Mouse (Mus musculus) layer of hippocampus, postnatal 25 days (tissue): ENCODE measurements around the gene Katnb1. TPM values are rescaled to one million over a fixed set of nuclear protein-coding genes. Genes with fewer than 3 reads are reported as not detected.

Experiments
- DNase-seq, 2 experiments: peaks; one replicate each; pipeline ENCODE4 v3.0.0; 2022; ENCODE audit warnings: mixed read lengths in 2 of 2, low spot score in 1 of 2; ENCODE audit errors: extremely low spot score in 1 of 2
- total RNA-seq, 2 experiments: library from RNA; stranded (reverse); gene quantifications; 2 replicates each; pipeline ENCODE4 v1.2.3; 2021

Katnb1 gene
- total RNA-seq, 2 experiments from 2014 or later: 40.1 to 45.4 TPM

DNA sequence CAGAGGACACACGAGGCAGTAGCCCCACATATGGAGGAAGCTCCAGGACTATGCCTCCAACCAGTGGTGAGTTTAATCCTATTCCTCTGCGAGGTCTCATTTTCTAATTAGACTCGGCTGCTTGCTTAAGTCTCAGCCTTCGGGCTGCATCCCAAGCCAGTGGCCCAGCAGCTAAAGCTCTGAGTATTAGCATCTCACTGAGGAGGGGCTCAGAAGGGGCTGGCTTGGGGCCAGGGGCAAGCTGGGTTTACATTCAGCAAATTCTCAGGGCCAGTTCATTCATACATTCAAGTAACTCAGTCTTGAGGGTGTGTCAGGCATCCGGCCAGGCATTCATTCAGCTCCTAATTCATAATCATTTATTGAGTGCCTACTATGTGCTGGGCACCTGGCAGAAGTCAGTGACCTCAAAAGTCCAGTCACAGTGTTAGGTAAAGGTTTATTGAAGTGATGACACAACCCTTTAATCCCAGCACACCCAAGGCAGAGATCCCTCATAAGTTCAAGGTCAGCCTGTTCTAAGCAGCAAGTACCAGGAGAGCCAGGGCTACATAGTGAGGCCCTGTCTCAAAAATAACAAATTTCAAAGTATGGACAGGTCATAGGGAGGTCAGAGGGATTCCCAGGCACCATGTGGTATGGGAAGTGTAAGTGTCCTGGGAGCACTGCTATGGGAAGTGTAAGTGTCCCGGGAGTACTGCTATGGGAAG is 57.5 kb downstream of the Katnb1 start:
- DNase-seq: no peak

DNA sequence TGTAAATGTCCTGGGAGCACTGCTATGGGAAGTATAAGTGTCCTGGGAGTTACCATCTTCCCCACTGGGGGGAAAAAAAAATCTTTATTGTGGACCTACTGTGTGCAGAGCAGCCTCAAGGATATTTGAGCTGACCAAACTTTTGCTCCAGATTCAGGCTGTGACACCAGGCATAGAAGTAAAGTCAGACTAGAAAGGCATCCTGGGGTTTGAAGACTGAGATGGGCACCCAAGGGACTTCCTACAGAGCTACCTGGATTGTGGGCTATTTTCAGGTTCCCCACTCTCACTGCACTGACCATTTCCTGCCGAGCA is 58.0 kb downstream of the Katnb1 start:
- DNase-seq: no peak

- DNase-seq: no peak
Observed at GRCm38 (mm10) chr8:95140555-95140954, 59.6 kb downstream of the Katnb1 start.

DNA sequence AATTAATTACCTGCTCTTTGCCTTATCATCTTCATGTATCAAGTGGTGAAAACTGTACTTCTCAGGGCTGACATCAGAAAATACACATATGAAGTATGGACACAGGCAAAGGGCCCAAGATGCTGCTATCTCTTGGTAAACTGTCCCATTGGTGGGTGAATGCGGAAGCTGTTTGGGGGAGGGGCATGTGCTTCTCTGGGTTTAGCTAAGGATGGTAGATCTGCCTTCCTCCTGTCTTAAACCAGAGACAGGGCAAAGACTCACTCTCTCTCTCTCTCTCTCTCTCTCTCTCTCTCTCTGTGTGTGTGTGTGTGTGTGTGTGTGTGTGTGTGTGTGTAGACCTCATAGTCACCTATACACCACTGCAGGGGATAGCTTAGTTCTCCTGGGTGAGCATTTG is 60.0 kb downstream of the Katnb1 start:
- no peak for DNase-seq

- no peak for DNase-seq
Observed at GRCm38 (mm10) chr8:95141469-95142074, 60.6 kb downstream of the Katnb1 start.

- peak; percentile 69 to 80 for DNase-seq
Observed at GRCm38 (mm10) chr8:95142075-95142831, 61.3 kb downstream of the Katnb1 start.

DNA sequence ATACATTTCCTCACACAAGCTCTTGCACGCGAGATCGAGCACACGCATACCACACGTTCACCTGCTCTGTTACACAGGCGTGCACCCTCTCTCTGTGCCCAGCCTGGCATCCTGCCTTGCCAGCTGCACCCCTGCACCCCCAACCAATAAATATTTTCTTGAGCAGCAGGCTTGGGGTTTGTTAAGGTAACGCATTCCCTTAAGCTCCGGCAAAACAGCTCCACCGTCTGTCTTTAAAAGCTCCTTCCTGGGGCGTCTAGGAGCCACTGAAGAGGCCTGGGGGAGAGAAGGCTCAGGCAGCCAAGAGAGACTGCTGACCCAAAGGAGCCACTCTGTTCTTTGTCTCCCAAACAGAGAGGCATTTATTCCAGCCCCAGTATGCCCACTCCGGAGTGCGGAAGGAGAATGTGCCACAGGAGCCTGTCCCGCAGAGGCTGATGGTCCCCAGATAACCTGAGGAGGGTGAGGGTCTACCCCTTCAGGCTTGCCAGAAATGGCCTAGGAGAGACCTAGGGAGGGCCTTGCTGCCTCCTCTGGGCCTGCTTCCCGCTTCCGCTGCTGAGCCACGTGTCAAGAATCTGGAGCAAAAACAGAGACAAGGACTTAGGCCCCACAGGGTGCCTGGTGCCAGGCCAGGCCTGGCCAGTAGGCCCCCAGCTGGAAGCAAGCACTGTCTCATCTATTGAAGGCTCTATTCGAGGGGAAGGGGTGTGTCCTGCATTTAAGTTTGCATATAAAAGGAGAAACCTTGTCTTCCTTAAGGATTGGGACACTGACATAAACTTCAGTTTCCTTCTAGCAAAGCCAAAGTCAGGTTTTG is 62.2 kb downstream of the Katnb1 start:
- peak; percentile 30 to 35 for DNase-seq

DNA sequence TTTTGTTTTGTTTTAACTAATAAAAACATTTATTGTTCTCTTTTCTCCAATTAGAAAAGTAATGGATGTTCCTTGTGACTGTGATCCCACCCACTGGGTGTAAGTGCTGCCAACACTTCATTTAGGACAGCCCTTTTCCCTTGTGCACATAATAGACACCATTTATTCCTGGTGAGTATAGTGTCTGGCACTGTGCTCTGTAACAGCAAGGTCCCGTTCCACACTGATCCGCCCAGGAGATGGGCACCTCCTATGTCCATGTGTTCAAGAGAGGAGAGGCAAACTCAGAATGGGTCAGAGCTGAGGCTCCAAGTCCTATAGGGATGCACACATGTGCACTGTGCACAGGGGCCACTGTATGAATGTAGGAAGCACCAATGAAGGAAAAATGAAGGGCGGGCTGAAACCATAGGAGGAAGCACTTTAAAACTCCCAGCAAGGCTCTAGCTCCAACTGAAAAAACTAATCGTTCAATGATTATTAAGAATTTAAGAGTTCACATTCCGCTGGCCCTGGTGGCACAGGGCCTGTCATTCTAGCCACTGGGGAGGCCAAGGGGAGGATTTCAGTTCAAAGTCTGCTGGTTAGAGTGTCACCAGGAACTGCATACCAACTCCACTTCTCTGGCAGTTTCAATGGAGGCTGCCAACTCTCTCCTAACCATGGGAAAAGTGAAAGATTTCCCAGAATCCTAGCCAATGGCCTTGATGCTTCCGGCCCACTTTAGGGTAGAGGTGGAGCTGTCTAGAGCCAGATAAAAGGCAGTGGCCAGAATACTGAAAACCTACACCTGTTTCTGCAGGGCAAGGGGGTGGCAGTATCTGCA is 63.0 kb downstream of the Katnb1 start:
- DNase-seq: no peak

DNA sequence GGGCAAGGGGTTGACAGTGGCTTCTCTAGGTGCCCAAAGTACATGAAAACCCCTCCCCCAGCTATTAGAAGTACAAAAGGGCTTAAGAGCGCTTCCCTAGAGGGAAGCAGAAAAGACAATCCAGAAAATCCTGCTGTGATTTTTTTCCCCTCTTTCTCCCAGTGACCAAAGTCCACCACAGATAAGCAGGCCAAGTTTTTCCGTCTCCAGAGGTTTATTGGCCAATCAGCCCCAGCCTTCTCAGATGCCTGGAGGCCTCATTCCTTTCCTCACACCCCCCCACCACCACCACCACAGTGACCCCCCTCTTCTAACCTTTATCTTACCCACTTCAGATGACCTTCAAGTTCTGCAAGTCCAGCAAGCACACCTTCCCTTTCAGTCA is 63.6 kb downstream of the Katnb1 start:
- no peak for DNase-seq

DNA sequence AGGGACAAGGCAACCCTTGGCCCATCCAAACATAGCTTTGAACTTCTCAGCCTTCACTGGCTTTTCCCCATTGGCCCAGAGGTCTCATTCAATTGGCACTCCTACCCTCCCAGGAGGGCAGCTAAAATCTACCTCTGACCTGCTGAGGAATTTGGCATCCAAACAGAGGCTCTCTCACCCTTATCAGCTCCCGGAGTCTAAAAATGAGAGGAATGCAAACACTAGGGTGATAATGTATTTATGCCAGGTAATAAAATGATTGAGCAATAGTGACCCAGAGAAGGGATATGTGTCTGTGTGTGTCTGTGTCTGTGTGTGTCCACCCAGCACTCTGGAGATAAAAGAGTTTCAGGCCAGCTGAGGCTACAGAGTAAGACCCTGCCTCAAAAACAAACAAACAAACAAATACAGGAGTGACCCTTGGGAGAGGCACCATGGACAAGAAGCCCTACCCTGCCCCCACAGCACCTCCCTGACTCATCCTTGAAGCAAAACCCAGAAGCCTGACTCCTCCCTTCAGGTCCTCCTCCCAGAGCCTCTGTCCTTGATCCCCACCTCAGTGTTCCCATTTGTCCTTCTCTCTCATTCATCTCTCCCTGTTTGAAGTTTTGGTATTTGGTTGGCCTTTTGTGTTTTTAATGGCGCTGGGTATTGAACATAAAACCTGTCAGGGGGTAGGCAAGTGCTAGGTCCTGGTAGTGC is 65.2 kb downstream of the Katnb1 start:
- no peak for DNase-seq

GRCm38 (mm10) chr8:95146846-95147245 is 65.9 kb downstream of the Katnb1 start:
- DNase-seq: no peak

DNA sequence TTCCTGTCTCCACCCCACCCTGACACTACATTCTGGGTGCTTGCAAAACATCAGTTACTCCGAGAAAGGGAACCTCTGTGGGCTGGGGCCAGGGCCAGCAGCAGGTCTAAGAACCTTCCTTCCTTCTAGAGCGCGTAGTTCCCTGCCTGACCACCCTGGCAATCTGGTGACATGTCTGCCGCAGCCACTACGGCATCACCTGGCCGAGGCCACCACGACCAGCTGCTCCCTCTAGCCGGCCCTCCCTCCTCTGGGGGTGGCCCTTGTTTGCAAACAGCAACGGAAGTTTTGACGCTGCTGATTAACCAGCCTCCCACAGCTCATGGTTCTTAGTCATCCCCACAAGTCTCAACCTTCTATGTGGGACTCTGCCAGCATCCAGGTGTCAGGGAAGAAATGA is 68.4 kb downstream of the Katnb1 start:
- no peak for DNase-seq

DNA sequence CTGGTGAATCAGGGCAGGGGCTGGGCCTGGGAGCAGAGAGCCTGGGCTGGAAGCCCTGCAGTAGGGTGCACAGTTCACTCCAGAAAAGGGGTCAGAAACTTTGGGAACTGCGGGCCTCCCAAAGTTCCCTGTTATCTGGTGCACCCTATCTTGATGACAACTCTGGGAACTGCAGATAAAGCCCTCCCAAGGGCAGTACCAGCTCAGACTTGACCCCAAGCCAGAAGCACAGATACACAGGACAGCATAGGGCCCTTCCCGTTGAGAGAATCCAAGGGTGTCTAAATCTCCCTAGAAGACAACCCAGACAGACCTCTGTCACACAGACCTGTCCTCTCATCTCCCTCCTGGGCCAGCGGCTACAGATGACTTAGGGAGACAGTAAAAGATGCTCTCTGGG is 69.6 kb downstream of the Katnb1 start:
- DNase-seq: no peak

Other genes starting within 250 kb of the Katnb1 start
- gene Coq9, start 242.9 kb upstream of the Katnb1 start, total RNA-seq: 10 to 100 TPM; 81.5 to 96.6 TPM
- 10 to 100 TPM; 70.8 to 71.9 TPM for gene Ciapin1, start 242.8 kb upstream of the Katnb1 start, total RNA-seq
- gene Polr2c, start 223.7 kb upstream of the Katnb1 start, total RNA-seq: 10 to 100 TPM; 65.6 to 67.4 TPM
- gene Dok4, start 204.9 kb upstream of the Katnb1 start, total RNA-seq: 10 to 100 TPM; 31.2 to 32.7 TPM
- 1 to 10 TPM; 2.0 to 2.3 TPM for gene Ccdc102a, start 163.1 kb upstream of the Katnb1 start, total RNA-seq
- gene Adgrg5, start 157.5 kb upstream of the Katnb1 start, total RNA-seq: under 1 TPM in 1 of 2 experiments, not detected in 1; 0.87 TPM
- 100 to 1,000 TPM; 101 to 103 TPM for gene Adgrg1, start 106.4 kb upstream of the Katnb1 start, total RNA-seq
- under 1 TPM; 0.21 to 0.22 TPM for gene Adgrg3, start 63.5 kb upstream of the Katnb1 start, total RNA-seq
- 1 to 10 TPM; 1.4 to 1.5 TPM for gene Drc7, start 26.1 kb upstream of the Katnb1 start, total RNA-seq
- 10 to 100 TPM; 54.2 to 63.7 TPM for gene Kifc3, start 121.6 kb downstream of the Katnb1 start, total RNA-seq
- 1 to 10 TPM in 1 of 2 experiments, under 1 TPM in 1; 0.86 to 1.1 TPM for gene Cngb1, start 225.4 kb downstream of the Katnb1 start, total RNA-seq
- not detected for gene Tepp, start 229.4 kb downstream of the Katnb1 start, total RNA-seq